Mouse (Mus musculus): ENCODE results near the gene Itga10. TPM values are rescaled to one million over a fixed set of nuclear protein-coding genes. Genes with fewer than 3 reads are reported as not detected.
"Not testable (repeated sequence)": the region's sequence is repeated elsewhere in the genome, so short reads cannot be mapped to it uniquely, and the experiment has no call there.

Itga10 gene
- polyA plus RNA-seq, 1 experiment, result 2.0 TPM

DNA sequence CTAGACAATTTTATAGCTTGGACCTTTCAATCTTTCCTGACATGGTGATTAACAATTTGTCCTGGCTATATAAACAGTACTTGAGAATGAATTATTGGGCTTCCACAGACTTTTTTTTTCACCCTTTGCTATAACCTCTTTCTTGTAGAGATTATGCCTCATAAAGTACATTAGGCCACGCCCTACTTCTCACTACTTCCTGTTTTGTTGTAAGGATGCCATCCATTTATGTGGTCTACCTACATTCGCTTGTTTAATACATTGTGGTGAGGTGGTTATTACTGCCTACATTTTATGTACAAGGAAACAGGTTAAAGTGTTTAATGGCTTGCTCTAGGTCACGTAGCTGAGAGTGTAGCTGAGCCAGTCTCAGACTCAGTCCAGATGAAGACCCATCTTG is 29.8 kb downstream of the Itga10 start:
- H3K27ac ChIP-seq (ENCODE audit: insufficient read depth, low read length), result peak overlapping the region; percentile 15; the same call in 1 of the 2 replicates
- peaks cover 16% of the 10 kb centered on the region for H3K4me1 ChIP-seq (ENCODE audit: control insufficient read depth, insufficient read depth, low read length)
- H3K4me3 ChIP-seq (ENCODE audit: insufficient read depth, low read length), result no peak overlapping the region
- TF ChIP-seq CTCF (IDR thresholded peaks at IDR 0.05; ENCODE audit: borderline replicate concordance, insufficient read depth, low read length) (no peak), POLR2A (IDR thresholded peaks at IDR 0.05; ENCODE audit: low read depth, low read length) (no peak)

GRCm38 (mm10) chr3:96675690-96676089 is 30.3 kb downstream of the Itga10 start:
- TF ChIP-seq CTCF (IDR thresholded peaks at IDR 0.05; ENCODE audit: borderline replicate concordance, insufficient read depth, low read length), result no peak
- Histone ChIP-seq H3K27ac (ENCODE audit: insufficient read depth, low read length) (no peak overlapping the region), H3K4me1 (ENCODE audit: control insufficient read depth, insufficient read depth, low read length) (peaks cover 12% of the 10 kb centered on the region), H3K4me3 (ENCODE audit: insufficient read depth, low read length) (no peak overlapping the region)

- Histone ChIP-seq H3K4me3 (ENCODE audit: insufficient read depth, low read length) (no peak overlapping the region), H3K4me1 (ENCODE audit: control insufficient read depth, insufficient read depth, low read length) (peaks cover 12% of the 10 kb centered on the region), H3K27ac (ENCODE audit: insufficient read depth, low read length) (no peak overlapping the region)
- TF ChIP-seq POLR2A (IDR thresholded peaks at IDR 0.05; ENCODE audit: low read depth, low read length) (no peak), CTCF (IDR thresholded peaks at IDR 0.05; ENCODE audit: borderline replicate concordance, insufficient read depth, low read length) (no peak)
These were observed 33.1 kb downstream of the Itga10 start for GRCm38 (mm10) chr3:96678456-96678855.

DNA sequence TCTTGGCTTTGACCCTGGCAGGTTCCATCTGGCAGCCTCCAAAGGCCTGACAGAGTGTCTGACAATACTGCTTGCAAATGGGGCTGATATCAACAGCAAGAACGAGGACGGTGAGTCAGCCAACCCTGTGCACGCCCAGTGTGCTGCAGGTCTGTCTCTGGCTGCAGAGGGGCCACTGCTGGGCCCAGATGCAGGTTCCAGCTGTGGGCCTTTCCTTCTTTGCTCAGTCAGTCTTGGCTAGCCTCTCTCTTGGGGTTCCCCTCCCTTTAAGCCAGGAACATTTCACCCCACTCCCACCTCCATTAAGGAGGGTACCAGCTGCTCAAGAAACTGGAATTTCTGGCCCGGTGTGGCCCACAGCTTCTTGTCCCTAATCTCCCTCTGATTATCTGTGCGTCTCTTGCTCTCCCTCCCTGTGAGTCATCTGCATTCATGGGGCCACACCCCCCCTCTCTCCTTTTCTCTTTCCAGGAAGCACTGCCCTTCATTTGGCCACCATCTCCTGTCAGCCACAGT is 33.8 kb downstream of the Itga10 start:
- Histone ChIP-seq H3K4me3 (ENCODE audit: insufficient read depth, low read length) (no peak overlapping the region), H3K4me1 (ENCODE audit: control insufficient read depth, insufficient read depth, low read length) (peaks cover 9% of the 10 kb centered on the region), H3K27ac (ENCODE audit: insufficient read depth, low read length) (no peak overlapping the region)
- no peak for TF ChIP-seq CTCF (IDR thresholded peaks at IDR 0.05; ENCODE audit: borderline replicate concordance, insufficient read depth, low read length)
- TF ChIP-seq POLR2A (IDR thresholded peaks at IDR 0.05; ENCODE audit: low read depth, low read length), result no peak

DNA sequence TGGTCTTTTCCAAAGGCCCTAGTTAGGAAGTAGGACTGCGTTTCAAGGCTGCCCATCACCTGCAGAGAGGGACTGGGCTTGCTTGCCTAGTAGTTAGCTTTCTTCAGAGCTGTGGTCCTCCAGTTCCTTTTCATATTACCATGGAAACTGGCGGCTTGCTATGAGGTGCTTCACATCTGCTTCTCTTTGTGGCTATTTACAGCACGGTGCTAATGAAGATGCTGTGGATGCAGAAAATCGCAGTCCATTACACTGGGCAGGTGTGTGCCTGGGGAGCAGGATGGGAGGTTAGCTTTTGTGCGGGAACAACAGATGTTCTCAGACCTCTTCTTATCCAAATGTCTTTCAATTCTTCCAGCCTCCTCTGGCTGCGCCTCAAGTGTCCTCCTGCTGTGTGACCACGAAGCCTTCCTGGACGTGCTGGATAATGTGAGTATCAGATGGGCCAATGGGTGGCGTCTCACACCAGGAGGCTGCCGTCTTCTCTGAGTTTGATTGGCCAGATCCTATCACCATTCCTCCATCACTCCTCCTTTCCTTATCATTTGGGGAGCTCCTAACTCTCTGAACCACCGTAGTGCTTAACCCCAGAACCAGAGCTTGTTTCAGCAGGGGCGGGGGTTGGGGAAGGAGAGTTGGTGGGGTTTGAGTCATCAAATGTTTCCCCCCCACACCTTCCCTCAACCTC is 35.0 kb downstream of the Itga10 start:
- H3K4me1 ChIP-seq (ENCODE audit: control insufficient read depth, insufficient read depth, low read length), result peaks cover 6% of the 10 kb centered on the region
- no peak overlapping the region for H3K27ac ChIP-seq (ENCODE audit: insufficient read depth, low read length)
- H3K4me3 ChIP-seq (ENCODE audit: insufficient read depth, low read length), result no peak overlapping the region
- TF ChIP-seq CTCF (IDR thresholded peaks at IDR 0.05; ENCODE audit: borderline replicate concordance, insufficient read depth, low read length) (no peak), POLR2A (IDR thresholded peaks at IDR 0.05; ENCODE audit: low read depth, low read length) (no peak)

GRCm38 (mm10) chr3:96683496-96683895 is 38.1 kb downstream of the Itga10 start:
- TF ChIP-seq POLR2A (IDR thresholded peaks at IDR 0.05; ENCODE audit: low read depth, low read length) (no peak), CTCF (IDR thresholded peaks at IDR 0.05; ENCODE audit: borderline replicate concordance, insufficient read depth, low read length) (no peak)
- Histone ChIP-seq H3K4me1 (ENCODE audit: control insufficient read depth, insufficient read depth, low read length) (peaks cover 6% of the 10 kb centered on the region), H3K4me3 (ENCODE audit: insufficient read depth, low read length) (no peak overlapping the region), H3K27ac (ENCODE audit: insufficient read depth, low read length) (no peak overlapping the region)

GRCm38 (mm10) chr3:96684151-96684821 is 38.9 kb downstream of the Itga10 start:
- no peak overlapping the region for H3K4me3 ChIP-seq (ENCODE audit: insufficient read depth, low read length)
- no peak overlapping the region for H3K27ac ChIP-seq (ENCODE audit: insufficient read depth, low read length)
- peaks cover 5% of the 10 kb centered on the region for H3K4me1 ChIP-seq (ENCODE audit: control insufficient read depth, insufficient read depth, low read length)
- TF ChIP-seq CTCF (IDR thresholded peaks at IDR 0.05; ENCODE audit: borderline replicate concordance, insufficient read depth, low read length) (no peak), POLR2A (IDR thresholded peaks at IDR 0.05; ENCODE audit: low read depth, low read length) (no peak)

DNA sequence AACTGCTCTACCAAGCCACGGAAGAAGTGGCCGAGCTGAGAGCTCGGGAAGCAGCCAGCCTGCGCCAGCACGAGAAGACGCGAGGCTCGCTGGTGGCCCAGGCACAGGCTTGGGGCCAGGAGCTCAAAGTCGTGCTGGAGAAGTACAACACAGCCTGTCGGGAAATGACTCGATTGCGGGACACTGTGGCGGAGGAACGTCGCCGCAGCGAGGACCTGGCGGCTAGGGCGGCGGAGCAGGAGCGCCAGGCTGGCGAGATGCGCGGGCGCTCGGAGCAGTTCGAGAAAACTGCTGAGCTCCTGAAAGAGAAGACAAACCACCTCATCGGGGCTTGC is 39.4 kb downstream of the Itga10 start:
- Histone ChIP-seq H3K4me3 (ENCODE audit: insufficient read depth, low read length) (no peak overlapping the region), H3K4me1 (ENCODE audit: control insufficient read depth, insufficient read depth, low read length) (no peaks in the 10 kb centered on the region), H3K27ac (ENCODE audit: insufficient read depth, low read length) (no peak overlapping the region)
- TF ChIP-seq CTCF (IDR thresholded peaks at IDR 0.05; ENCODE audit: borderline replicate concordance, insufficient read depth, low read length) (no peak), POLR2A (IDR thresholded peaks at IDR 0.05; ENCODE audit: low read depth, low read length) (no peak)

DNA sequence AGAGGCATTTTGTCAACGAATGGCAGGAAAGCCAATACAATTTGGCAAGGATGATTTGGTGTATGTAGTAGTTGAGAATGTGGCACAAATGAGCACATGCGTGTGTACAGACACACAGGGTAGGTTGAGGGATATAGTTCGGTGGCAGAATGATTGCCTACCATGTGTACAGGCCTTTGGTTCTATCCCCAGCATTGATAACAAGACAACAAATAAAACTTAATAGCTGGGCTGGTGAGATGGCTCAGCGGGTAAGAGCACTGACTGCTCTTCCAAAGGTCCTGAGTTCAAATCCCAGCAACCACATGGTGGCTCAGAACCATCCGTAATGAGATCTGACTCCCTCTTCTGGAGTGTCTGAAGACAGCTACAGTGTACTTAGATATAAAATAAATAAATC is 40.7 kb downstream of the Itga10 start:
- not testable (repeated sequence) for H3K4me3 ChIP-seq (ENCODE audit: insufficient read depth, low read length); H3K27ac ChIP-seq (ENCODE audit: insufficient read depth, low read length); H3K4me1 ChIP-seq (ENCODE audit: control insufficient read depth, insufficient read depth, low read length)

DNA sequence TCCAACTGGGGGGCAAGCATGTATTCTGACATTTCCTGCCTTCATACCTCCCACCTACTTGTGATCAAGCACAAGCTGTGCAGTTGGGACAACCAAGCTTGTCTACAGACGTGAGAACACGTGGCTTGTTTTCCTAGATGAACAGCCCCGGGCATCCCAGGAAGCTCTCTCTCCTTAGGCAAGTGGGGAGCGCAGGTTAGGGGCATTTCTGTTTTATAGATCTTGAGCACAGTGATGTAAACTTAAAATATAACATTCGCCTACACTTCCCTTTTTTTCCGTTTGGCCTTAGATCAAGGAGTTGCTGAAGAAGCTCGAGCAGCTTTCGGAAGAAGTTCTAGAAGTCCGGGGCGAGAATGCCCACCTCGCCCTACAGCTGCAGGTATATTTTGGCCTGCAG is 43.5 kb downstream of the Itga10 start:
- no peak for TF ChIP-seq POLR2A (IDR thresholded peaks at IDR 0.05; ENCODE audit: low read depth, low read length)
- no peak for TF ChIP-seq CTCF (IDR thresholded peaks at IDR 0.05; ENCODE audit: borderline replicate concordance, insufficient read depth, low read length)
- Histone ChIP-seq H3K27ac (ENCODE audit: insufficient read depth, low read length) (no peak overlapping the region), H3K4me3 (ENCODE audit: insufficient read depth, low read length) (no peak overlapping the region), H3K4me1 (ENCODE audit: control insufficient read depth, insufficient read depth, low read length) (no peaks in the 10 kb centered on the region)
